Mouse (Mus musculus) megakaryocyte, adult 5-6 weeks (primary cell): Measurements from ENCODE around the gene Irs1. TPM values are rescaled to one million over a fixed set of nuclear protein-coding genes. Genes with fewer than 3 reads are reported as not detected.

Experiments
- ATAC-seq: 2 replicates; pipeline ENCODE4 v1.8.0; 2016; ENCODE audit warnings: mild to moderate bottlenecking, inconsistent platforms; ENCODE audit not compliant: poor library complexity, severe bottlenecking
- total RNA-seq, 2 experiments: library from RNA; stranded (forward) in 1 of 2; stranded (reverse) in 1 of 2; fragments of 153-499, 151-499 nt in 1 of 2; fragments of 221-1000, 200-1000 nt in 1 of 2; gene quantifications; 2 replicates each; pipeline versions ENCODE4 v1.2.3 to v1.2.4; 2015 to 2017

The Irs1 gene
- total RNA-seq, 2 experiments from 2014 or later = 0.07 TPM; not detected in 1

DNA sequence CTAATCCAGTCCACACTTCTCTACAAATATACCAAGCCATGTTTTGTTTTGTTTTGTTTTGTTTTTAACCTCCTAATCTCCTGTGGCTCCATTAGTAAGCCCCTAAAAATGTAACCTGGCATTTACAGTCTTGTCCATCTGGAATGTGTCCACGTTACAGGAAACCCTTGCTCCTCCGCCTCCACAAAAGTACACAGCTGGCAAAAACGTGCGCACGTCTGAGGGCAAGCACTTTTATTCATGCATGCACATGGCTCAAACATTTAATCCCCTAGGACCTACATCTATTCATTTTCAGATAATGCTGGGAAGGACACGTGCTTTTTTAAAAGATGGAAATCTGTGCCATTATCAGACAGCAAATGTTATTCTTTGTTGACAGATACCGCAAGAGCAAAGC is 32.9 kb downstream of the Irs1 start:
- ATAC-seq = no peak

DNA sequence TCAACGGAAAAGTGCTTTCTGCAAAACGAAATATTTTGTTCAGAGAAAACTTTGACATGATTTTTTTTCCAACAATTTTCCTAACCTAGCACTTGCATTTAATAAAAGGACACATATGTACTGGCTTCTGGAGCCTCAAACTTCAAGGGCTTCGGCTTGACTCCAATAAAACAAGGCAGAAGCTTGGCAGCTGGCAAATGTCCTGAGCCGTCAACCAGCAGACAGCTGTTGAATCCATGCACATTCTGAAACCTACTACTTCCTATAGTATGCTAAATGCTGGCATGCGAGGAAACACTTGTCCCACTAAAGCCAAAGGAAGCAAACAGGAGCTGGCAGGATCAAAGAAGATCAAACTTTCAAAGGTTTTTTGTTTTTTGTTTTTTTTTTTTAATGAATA is 33.8 kb downstream of the Irs1 start:
- no peak for ATAC-seq

DNA sequence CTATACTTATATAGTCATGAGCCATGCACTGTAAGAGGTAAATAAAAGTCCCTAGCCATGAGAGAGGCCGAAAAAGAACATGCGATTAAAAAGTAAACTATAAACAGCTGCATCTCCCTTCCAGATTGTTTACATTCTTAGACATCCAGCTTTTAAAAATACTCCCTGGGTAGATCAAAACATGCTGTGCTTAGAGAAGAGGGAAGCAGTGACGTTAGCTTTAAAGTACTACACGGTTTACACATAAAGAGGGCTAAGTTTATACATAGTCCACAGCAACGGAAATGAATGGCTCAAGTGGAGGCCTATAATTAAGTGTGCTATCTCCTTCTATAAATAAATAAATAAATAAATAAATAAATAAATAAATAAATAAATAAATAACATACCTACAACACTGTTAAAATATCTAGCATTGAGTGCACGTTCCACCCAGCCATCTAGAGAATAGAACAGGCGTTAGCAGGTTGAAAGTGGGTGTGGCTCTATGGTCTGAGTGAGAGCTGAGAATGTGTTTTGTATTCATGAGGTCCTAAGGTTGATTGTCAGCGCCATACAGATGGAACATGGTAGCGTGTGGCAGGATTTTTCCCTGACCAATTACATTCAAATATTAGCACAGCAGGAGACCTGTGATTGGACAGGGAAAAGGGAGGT is 37.3 kb downstream of the Irs1 start:
- ATAC-seq = no peak

DNA sequence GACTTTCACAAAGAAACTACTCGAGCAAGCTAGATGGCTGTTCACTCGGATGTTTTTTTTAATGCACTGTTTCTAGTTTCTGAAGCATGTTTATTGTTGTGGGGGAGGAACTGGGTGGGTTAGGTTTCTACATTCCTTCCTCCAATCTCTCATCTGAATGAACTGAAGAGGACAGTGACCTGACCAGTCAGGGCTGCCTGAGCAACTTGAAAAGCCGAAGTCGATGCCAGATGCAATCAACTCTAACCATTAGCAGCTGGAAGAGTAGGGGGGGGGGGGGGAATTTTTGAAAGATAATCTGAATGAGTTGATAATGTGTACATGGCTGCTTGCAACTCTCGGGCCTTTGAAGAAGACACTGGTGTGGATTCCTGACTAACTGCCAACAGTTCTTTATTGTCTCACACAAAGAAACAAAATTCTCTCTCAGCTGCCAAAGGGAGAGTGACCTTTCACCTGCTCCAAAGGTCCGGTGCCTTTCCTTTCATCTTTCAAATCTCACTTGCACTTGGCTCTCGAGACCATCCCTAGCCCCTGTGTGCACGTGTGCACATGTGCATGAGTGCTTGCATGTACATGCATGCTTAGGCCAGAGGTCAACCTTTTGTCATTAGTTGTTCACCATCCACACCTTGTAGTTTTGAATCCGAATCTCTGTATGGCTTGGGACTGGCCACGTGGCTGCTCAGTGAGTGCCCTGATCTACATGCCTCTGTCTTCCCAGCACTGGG is 43.8 kb downstream of the Irs1 start:
- ATAC-seq = no peak

DNA sequence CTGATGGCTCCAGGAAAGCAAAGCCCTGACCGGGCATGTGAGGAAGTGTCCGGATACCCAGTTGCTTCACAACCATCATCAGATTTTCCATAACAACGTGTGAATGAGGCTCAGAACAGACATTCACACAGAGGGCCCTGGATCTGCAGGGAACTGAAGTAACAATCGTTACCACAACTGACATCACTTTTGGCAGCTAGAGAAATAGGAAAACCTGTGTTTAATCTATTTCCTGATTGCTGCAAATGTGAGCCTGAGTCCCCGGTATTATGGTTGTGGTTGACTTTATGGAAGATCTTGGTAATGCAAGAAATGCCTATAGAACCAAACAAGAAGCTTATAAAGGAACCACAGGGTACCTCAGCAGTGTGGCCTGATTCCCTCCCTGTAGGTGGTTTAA is 46.2 kb downstream of the Irs1 start:
- no peak for ATAC-seq

DNA sequence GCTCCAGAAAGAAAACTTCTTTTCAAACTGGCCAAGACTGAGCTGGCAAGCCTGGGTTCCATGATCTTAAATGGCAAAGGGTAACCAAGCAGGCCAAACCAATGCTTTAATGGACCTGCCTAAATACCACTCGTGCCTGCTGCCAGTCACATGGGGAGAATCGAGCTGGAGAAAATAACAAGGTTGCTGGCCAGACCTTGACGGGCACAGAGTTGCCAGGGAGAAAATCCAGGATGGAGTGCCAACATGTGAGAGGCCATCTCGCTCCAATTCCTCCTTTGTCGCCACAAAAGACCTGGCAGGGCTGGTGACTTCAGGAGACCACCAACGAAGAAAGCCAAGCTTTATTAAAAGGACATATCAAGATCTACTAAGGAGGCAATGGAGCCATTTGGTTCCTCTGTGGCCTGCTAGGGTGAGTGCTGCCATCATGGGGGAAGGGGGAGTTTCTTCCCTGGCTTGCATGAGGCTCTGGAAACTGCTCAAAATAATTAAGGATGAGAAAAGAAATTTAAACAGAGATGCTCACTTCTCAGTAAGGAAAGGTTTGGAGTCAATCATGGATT is 47.9 kb downstream of the Irs1 start:
- no peak for ATAC-seq

DNA sequence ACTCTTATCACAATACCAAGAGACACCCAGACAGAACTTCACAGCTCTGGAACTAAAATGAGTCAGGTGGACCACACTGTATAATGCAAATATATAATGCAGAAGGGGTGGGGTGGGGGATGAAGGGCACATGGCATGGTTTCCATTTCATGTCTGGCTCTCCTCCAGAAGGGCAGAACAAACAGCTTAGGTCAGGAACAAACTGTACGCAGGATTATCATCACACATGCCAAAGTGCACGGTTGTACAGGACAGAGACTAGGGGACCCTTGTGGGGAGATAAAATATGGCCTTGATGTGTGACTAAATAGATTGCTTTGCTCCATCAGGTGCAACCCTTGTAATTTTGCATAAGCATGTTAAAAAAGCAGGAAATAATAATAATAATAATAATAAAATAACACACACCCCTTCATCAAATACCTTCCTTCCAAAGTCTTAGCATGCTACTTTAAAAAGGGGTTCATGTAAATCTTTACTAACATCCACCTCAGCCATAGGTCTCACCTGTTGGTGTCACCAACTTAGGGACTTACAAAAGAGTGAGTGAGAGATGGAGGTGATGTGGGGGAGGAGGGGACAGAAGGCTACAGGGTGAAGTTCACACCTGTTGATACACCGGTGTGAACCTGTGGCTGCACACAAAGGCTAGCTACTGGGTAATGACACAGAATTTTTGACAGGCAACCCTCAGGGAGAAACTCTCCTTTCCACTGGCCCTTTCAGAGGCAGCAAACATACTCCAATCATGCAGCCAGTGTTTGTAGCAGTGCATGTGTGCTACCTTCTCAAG is 51.6 kb downstream of the Irs1 start:
- ATAC-seq = no peak

DNA sequence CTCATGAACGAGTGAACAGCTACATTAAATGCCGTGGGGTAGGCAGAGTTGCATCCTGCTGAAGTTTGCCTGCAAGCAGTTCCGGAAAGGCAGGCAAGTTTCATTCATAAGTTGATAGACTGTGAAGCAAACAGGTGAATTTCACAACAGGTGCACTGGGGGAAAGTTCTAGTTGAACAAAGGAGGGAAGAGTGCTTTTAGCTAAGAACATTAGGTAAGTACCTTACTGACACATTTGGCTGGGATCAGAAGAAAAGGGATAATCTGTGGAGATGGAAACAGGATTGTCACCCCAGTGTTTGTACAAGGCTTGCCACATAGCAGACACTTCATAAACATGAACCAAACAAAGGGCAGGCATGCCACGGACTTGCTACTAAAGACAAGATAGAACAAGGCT is 53.0 kb downstream of the Irs1 start:
- ATAC-seq = no peak

DNA sequence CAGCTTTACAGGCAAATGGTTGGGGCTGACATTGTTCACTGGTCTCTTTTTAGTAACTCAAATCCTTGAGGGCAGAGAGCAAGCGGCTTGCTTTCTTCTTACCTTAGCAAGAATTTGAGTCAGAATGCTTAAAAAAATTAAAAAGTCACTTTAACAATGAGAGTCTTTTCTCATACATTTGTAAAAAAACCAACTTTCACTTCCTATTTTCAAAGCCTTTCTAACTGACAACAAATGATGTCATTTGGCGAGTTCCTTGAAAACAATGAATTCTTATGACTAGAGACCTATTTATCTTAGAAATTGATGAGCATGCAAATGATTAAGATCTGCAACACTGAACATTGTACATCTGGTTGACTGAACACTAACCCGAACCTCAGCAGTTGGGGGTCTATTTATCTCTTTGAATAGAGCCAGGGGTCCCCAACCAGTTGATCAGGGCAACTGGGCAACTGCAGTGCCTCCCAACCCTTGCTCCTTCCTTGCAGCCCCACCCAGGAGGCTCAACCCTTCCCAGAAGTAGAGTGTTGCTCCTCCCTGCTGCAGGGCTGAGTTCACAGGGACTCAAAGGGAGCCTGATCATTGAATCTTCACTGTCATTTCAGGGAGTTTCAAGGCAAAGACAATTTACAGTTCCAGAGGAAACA is 55.6 kb downstream of the Irs1 start:
- no peak for ATAC-seq

DNA sequence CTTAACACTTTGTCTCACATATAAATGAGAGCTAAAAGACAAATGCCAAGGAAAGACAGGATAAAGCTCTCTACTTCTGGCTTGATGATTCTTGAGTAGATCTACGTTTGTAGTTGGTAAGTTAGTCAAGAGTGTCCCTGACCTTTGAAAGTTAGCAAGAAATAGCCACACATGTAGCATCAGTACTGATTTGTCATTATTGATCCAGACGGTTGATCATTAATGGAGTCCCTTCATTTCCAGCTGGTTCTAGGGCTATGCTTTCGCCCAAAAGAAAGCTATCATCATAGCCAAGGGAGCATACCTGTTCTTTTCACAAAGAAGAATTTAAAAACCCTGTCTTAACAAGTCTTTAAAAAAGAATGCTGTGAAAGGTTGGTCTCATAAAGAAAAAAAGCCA is 56.6 kb downstream of the Irs1 start:
- ATAC-seq = no peak

DNA sequence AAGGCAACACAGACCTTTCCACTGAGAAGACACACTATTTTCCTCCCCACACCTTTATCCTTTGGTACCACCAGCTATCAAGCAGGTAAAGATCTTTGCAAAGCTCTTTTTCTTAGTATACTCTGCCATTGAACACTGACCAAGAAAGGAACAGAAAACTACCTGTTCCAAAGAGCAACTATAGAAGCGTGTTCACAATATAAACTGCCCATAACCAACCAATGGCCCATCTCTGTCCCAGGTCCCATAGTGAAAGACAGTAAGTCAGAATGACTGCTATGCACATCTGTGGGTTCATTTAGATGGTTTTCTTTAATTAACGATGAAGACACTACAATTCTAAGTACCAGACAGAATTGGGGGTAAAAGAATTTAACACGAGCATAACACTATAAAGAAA is 58.4 kb downstream of the Irs1 start, which contains the start of gene Gm9747:
Gene Gm9747 (plus strand): TSS at position 301 of the 400 bp plus-strand sequence.
- ATAC-seq = no peak

DNA sequence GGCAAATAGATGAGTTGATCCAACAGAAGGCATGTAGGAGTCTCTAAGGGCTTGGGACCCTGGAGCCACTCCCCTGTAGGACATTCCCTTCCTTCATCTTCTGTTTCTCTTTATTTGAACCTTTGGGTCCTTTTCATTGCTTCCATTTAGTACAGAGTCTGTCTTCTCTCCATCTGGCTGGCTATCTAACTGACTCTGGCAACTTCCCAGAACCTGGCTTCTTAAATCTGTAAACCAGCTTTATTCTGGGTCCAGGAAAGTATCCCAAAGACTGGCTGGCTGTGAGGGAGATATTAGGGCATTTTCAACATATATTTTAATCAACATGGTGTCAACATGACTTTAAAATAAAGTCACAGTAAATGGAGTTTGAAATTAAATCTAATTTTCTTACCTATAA is 62.4 kb downstream of the Irs1 start:
- ATAC-seq = no peak

DNA sequence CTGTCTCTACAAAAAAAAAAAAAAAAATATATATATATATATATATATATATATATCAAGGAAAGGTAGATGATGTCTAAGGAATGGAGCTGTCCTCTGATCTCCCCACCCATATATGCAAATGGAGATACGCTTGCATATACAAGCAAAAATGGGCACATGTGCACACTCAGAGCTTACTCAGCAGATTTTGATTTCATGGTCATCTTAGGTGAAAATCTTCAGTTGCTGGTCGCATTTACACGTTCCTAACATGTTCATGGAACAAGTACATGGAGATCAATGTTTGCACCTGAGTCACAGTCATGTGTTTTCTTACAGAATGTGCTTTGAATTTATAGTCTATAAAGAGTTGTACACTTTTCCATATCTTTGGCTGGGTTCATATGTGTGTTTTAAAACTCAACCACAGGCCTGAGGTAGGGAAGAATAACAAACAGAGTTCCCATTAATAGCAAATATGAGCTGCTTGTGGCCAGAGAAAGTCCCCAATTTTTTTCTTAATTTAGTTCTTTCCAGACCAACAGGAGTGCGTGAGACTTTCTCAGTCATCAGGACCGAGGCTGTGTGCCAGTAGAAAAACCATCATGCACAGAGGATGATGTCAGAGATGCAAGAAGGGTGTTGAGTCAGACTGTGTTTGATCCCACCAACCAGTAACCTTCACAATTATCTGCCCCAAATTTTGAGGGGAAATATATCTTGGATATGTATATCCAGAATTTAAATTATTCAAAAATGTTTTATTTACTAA is 68.0 kb downstream of the Irs1 start:
- no peak for ATAC-seq

DNA sequence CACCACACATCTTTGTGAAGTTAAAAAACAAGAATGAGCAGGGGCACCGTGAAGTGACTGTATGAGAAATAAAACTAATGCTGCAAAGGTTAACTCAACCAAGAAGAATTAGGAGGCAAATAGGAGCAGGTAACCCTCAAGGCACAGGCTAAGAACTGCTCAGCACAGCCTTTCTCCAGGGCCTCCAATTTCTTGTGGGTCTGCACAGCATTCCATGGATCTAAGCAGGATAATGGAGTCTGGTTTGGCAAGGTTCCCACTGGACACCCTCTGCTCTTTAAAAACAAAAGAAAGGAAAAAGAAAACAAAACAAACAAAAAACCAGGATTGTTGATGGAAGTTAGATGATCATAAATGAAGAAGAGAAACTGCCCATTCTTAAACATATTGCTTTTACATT is 69.8 kb downstream of the Irs1 start:
- no peak for ATAC-seq

DNA sequence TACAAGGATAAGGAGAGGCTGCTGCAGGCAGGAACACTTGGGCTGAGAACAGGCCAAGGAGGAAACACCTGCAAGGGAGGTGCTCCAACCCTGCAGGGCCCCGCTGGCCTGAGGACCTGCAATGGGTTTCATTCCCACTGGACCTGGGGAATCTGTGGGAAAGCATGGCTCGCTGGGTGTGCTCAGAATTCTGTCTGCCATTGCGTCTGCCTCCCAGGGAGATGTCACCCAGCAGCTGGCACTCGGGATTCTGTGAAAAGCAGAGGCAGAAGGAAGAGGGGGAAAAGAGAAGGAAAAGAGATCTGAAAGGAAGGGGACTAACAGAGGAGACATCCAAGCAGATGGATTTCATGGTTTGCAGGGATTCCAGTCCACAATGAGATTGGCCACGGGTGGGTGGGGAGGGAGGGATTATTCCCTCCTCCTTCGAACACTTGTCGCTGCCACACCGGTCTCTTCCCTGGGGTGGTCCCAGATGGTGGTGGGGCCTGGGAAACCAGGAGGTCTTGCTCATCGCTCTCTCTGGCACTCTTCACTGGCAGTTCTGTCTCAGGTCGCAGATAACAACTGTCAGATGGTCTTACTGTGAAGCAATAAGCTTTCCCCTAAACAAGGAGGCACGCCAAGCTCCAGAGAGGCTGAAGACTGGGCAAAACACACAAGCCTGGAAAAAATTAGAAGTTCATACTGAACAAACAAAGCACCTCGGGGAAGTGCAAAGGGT is 70.4 kb downstream of the Irs1 start:
- no peak for ATAC-seq

DNA sequence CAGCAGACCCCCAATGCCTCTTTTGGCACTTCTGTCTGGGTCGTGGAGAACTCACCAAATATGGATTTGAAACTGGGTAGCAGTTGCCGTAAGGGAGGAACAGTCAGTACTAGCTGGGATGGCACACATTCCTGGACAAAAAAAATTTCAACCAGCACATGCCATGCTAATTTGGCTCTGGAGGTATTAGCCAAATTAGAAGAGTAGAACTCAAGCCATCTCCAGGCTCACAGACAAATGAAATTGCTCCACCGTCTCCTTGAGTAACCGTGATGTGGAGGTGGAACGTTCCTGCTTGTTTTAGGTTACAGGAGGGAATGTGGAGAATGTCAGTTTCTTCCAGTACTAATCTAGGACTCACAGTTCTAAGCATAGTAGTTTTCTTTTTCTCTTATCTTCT is 83.7 kb downstream of the Irs1 start:
- no peak for ATAC-seq

DNA sequence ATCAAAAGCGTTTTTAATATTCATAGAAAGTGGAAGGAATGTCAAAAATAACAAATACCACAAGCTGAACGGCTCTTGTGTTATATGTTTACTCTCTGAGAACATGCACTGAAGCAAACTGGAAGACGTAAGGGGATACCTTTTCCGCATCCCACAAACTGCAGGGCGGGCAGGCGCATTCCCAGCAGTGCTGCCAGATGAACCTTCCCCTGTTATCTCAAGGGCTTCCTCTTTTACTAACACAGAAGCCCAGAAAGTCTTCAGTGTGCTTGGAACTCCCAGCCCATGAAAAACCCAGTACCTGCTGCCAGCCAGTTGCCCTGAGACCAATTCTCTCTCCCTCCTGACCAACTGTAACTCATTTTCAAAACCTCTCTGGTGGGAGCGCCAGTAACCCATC is 90.6 kb downstream of the Irs1 start:
- no peak for ATAC-seq

DNA sequence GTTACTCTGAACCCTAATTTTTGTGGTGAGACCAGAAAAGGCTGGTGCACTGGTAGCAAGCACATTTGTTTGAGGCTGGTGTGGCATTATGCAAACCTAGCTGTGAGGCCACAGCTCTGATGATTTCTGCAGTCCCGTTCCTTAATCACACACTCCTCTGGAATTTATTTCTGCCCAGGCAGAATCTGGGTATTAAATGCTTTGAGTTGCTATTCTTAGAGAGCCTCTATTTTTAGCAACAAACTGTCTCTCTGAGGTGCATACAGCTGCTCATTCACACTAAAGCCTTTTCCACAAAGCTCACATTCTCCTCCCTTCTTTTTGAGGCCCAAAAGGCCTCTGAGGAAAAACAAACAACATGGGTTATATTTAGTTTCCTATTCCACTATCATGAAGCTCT is 91.3 kb downstream of the Irs1 start:
- ATAC-seq = no peak

DNA sequence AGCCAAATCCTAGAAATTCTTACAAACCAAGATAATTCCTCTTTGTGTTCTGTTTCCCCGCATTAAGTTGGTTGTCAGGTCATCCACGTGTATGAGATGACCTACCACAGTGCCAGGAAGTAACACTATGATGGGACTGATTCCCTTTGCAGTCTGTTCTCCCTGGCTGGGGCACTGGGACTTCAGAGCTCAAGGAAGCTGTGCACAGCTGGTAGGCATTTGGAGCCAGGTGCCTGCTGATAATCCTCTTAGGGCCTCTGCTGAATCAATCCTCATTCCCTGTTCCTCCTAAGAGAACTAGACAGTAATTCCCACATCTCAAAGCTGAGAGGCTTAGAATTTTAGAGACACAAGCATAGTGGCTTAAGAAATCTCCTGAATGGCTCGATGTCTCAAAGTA is 99.6 kb downstream of the Irs1 start:
- ATAC-seq = no peak

DNA sequence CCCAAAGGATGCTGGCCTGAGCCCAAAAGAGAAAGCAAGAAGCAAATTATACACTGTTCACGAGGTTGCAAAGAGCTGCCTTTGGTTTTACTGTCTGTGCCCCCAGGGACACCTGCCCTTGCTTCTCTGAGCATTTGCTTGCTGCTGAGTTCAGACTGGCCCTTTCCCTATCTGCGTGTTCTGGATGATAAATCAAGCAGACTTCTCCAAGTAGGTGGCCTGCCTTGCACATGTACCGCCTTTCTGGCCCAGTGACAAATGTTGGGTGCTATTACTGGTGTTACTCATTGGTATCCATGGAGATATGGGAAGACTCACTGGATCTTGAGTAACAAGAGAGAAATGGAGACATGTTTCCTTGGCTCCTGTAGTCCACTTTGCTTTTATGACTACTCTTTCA is 101.7 kb downstream of the Irs1 start:
- no peak for ATAC-seq
